Mouse (Mus musculus): ENCODE data around the gene Gm7075.

DNA sequence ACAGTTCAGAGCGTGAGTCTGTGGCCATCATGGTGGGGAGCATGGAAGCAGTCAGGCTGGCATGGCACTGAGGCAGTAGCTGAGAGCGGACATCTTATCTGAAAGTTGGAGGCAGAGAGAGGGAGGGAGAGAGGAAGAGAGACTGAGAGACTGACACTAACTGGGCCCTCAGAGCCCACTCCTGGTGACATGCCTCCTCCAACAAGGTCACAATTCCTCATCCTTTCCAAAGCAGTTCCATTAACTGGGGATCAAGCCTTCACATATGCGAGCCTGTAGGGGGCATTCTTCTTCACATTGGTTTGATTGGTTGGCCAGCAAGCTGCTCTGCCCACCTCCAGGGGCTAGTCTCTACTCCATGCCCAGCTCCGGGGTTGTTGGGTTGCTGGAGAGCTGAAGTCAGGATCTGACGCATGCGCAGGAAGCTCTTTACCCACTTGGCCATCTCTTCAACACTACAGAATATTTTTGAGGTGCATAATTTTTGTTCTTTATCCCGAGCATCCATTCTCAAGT lies 9.7 kb upstream of the Gm7075 start:
- no peak for TF ChIP-seq CTCF (IDR thresholded peaks at IDR 0.05; ENCODE audit: control insufficient read depth, insufficient read depth, insufficient read length)
- TF ChIP-seq MYOD1 (IDR thresholded peaks at IDR 0.05; ENCODE audit: control insufficient read depth, insufficient read length, low read depth), result no peak
- TF ChIP-seq USF1 (IDR thresholded peaks at IDR 0.05; ENCODE audit: low read depth), result no peak
- no peak for TF ChIP-seq MAX (IDR thresholded peaks at IDR 0.05)
